Mouse (Mus musculus) heart, embryonic 14.5 days (tissue): ENCODE results near the gene Cacna1g. TPM values are rescaled to one million over a fixed set of nuclear protein-coding genes. Genes with fewer than 3 reads are reported as not detected.

ENCODE experiments used
- ATAC-seq: fragments of 200-750 bp; cut with Nextera tagmentation; 2 replicates; pipeline ENCODE4 v1.8.0; 2017; ENCODE audit warnings: low read depth, moderate TSS enrichment; ENCODE audit not compliant: insufficient number of reproducible peaks, insufficient read depth, low FRiP score
- H3K27ac ChIP-seq, 2 experiments: fragments of 200-500 bp in 1 of 2; fragments of 300-500 bp in 1 of 2; sonication (generic) in 1 of 2; replicated peaks in 1 of 2; 2 replicates each; pipeline ENCODE4 v1.5.1; 2012 to 2014; ENCODE audit warnings: low read depth in 2 of 2, low read length in 2 of 2, control low read depth in 1 of 2, mild to moderate bottlenecking in 1 of 2, mixed read lengths in 1 of 2; ENCODE audit not compliant: control insufficient read depth in 1 of 2, insufficient read depth in 1 of 2
- H3K27me3 ChIP-seq: fragments of 300-500 bp; sonication (generic); 2 replicates; pipeline ENCODE4 v1.6.1; 2014; ENCODE audit warnings: mild to moderate bottlenecking, low read length, control low read depth; ENCODE audit not compliant: control insufficient read depth, insufficient read depth
- H3K36me3 ChIP-seq: fragments of 300-500 bp; sonication (generic); 2 replicates; pipeline ENCODE4 v1.6.1; 2014; ENCODE audit warnings: mild to moderate bottlenecking, control low read depth, low read length, mixed read lengths; ENCODE audit not compliant: control insufficient read depth, insufficient read depth
- H3K4me1 ChIP-seq, 2 experiments: fragments of 200-500 bp in 1 of 2; fragments of 300-500 bp in 1 of 2; sonication (generic) in 1 of 2; 2 replicates each; pipeline ENCODE4 v1.6.1; 2012 to 2014; ENCODE audit warnings: low read length in 2 of 2, control low read depth in 1 of 2, mixed read lengths in 1 of 2; ENCODE audit not compliant: control insufficient read depth in 2 of 2, insufficient read depth in 2 of 2
- H3K4me2 ChIP-seq: fragments of 300-500 bp; sonication (generic); 2 replicates; pipeline ENCODE4 v1.6.1; 2014; ENCODE audit warnings: mild to moderate bottlenecking, low read length
- H3K4me3 ChIP-seq, 2 experiments: fragments of 200-500 bp in 1 of 2; fragments of 300-500 bp in 1 of 2; sonication (generic) in 1 of 2; 2 replicates each; pipeline ENCODE4 v1.5.1; 2012 to 2014; ENCODE audit warnings: low read length in 2 of 2, mild to moderate bottlenecking in 2 of 2, control low read depth in 1 of 2, low read depth in 1 of 2, moderate library complexity in 1 of 2; ENCODE audit not compliant: control insufficient read depth in 1 of 2, insufficient read depth in 1 of 2
- H3K9ac ChIP-seq: fragments of 300-500 bp; sonication (generic); 2 replicates; pipeline ENCODE4 v1.6.1; 2014; ENCODE audit warnings: mild to moderate bottlenecking, low read length
- H3K9me3 ChIP-seq: fragments of 300-500 bp; sonication (generic); 2 replicates; pipeline ENCODE4 v1.6.1; 2016; ENCODE audit warnings: low read length, control low read depth; ENCODE audit not compliant: control insufficient read depth
- WGBS: fragments of 180-500 bp; shearing (Covaris S2); extraction: QIAGEN DNeasy Blood & Tissue Kit; methylation state at CpG from one replicate; pipeline ENCODE4 v1.1.7; 2014; 5-methylcytosine and 5-hydroxymethylcytosine counted together
- polyA plus RNA-seq: library from polyadenylated mRNA; unstranded; fragments of >200 nt; fragmentation: Nextera tagmentation; extraction: Ambion mirVana; gene quantifications from 2 replicates; pipeline ENCODE4 v1.2.1, GENCODE M21; 2014

The Cacna1g gene
- 7.7 TPM in 2 replicates for polyA plus RNA-seq

DNA sequence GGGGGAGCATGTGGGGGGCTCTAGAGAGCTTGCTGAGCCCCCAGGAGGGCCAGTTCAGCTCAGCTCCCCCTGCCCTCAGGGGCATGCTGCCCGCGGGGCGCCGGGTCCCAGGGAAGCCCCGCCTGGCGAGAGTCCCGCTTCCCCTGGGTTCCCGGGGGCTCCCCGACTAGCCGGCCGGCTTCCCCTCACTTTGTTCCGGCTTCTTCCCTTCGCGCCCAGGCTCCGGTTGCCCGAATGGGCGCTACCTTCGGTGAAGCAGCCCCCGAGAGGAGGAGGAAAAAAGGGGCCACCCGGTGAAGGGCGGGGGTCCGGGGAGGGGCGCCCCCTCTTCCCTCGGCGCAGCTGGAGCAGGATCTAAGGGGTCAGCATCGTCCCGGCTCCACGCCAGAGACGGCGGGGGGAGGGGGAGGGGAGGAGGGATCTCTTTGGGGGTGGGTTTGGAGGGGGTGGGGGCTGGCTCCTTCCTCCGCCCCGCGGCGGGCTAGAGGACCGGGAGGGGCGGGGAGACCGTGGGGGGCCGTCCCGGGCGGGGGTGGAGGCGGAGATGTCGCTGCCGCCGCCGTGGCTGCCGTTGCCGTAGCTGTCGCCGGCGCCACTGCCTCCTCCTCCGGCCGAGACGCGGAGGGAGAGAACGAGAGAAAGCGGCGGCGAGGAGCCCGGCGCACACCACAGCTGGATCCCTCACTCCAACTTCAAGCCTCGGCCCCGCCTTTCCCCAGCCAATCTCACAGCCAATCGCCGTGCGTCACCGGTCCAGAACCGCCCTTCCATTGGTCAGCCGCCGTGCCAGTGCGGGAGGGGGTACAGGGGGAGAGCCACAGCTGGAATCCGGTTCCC, at the start of gene Cacna1g:
Gene Cacna1g, minus strand, starts transcription at position 492 of the 837 bp plus-strand sequence.
- Histone ChIP-seq H3K36me3 (no peaks in the 10 kb centered on the region), H3K27me3 (peaks cover 70% of the 10 kb centered on the region), H3K27ac (0 out of 4 replicates have a peak within 1 kb of the TSS, but pooled peaks of 1 of the 2 experiments have one; percentile 0), H3K4me2 (peak within 1 kb of the TSS; percentile 85), H3K9me3 (no peaks in the 10 kb centered on the region), H3K4me3 (peak within 1 kb of the TSS; percentile 49 to 50), H3K9ac (peak within 1 kb of the TSS; percentile 75), H3K4me1 (peaks cover 27 to 45% of the 10 kb centered on the region in 2 experiments)
- 0% methylated on average over 56 of the region's 71 CpGs for WGBS
- peak; percentile 76 for ATAC-seq

DNA sequence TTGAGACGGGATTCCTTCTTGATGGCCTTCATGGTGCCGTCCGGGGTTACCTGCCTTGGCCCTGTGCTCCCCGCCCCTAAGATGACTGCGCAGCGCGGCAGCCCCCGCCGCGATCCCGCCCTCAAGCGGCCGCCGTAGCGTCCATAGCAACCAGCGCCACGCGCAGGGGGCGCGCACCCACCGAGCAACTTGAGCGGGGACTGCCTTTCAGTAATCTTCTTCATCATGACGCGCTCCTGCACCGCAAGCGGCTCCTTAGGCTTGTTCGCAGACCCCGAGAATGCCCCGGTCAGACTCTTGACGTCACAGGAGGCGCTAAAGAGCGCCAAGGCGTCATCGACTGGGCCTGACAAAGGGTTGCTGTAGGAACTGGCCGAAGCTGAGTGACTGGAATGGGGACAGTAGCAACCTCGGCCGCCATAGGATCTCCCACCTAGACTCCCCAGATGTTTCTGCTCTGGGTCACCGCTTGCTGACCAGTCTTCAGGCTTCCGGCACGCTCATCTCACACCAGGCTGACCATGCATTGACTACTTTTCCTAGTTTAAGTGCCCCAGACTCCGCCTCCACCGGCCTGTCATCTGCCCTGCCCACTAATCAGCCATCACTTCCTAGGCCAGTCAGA, 47.3 kb upstream of the Cacna1g start, which contains the start of gene Mycbpap:
Gene Mycbpap, minus strand, starts transcription at position 524 of the 625 bp plus-strand sequence.
- no peaks in the 10 kb centered on the region for H3K9me3 ChIP-seq
- ATAC-seq: peak; percentile 52; the same call in 1 of the 2 replicates
- H3K36me3 ChIP-seq: no peaks in the 10 kb centered on the region
- peak within 1 kb of the TSS; percentile 67 for H3K9ac ChIP-seq
- peaks cover 15 to 28% of the 10 kb centered on the region in 2 experiments for H3K4me1 ChIP-seq
- peak within 1 kb of the TSS; percentile 81 for H3K4me2 ChIP-seq
- H3K27ac ChIP-seq: peak within 1 kb of the TSS; percentile 52 to 58
- H3K27me3 ChIP-seq: no peaks in the 10 kb centered on the region
- 1% methylated on average over 42 of the region's 42 CpGs for WGBS
- peak within 1 kb of the TSS; percentile 67 to 72 for H3K4me3 ChIP-seq

DNA sequence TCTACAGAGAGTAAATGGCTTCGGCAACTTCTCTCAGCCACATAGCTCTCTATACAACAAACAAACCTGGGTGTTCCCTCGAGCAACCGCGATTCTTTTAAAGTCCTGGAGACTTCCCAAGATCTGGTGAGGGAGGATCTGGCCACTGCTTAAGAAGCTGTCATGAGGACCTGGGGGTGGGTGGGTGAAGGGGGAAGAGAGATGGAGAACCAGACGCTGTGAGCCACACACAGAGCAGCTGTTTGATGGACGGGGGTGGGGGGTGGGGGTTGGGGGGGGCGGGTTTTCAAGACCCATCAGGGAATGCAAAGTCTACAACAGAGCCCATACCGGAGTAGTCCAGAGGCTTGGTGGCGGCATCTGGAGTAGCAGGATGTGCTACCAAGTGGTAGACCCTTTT, 39.5 kb upstream of the Cacna1g start:
- no peaks in the 10 kb centered on the region for H3K9me3 ChIP-seq
- H3K27ac ChIP-seq: no peak overlapping the region
- WGBS: 52% methylated on average over 9 of the region's 9 CpGs
- no peak overlapping the region for H3K4me2 ChIP-seq
- no peak overlapping the region for H3K4me3 ChIP-seq
- H3K4me1 ChIP-seq: peaks cover 5 to 7% of the 10 kb centered on the region in 2 experiments; a peak in 3 of 4 replicates
- no peak overlapping the region for H3K9ac ChIP-seq
- no peak for ATAC-seq
- no peaks in the 10 kb centered on the region for H3K36me3 ChIP-seq
- H3K27me3 ChIP-seq: no peaks in the 10 kb centered on the region

DNA sequence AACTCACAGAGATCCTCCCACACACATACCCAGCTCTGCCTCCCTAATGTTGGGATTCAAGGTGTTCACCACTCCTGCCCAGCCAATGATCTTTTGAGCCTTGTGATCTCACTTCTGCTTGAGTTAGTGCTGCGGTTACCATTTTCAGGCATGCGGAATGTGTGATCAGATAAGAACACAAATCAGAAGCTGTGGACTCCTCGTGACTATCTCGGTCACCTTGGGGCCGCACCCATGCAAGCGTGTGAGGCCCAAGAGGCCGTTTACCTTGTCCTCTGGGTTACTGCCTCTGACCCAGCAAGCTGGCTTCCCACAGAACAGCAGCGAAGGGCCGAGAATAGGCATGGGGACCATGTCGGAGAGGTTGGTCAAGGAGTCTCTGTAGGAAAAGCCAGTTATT, 35.0 kb upstream of the Cacna1g start:
- Histone ChIP-seq H3K36me3 (no peaks in the 10 kb centered on the region), H3K27me3 (no peaks in the 10 kb centered on the region), H3K27ac (no peak overlapping the region), H3K4me1 (peaks cover 0 to 3% of the 10 kb centered on the region in 2 experiments; a peak in 1 of 4 replicates), H3K4me3 (no peak overlapping the region), H3K9me3 (no peaks in the 10 kb centered on the region), H3K9ac (no peak overlapping the region), H3K4me2 (no peak overlapping the region)
- no peak for ATAC-seq
- WGBS: 61% methylated on average over 10 of the region's 10 CpGs

DNA sequence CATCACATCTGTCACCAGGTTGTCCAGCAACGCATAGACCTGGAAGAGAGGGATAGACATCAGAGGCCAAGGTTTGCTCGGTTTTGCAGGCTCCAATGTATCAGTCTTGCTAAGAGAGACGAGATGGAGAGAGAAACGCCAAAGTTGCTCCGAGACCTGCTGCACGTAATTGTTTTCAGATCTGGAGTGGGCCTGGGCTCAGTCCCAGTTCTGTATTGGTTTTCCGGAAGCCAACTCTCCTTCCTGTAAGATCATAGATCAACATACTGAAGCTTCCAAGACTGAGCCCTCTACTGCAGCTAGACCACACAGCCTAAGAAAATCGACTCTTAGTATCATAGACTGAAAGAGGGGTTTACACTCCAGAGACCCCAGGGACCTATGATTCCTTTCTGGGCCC, 27.5 kb upstream of the Cacna1g start:
- ATAC-seq: no peak
- H3K27ac ChIP-seq: no peak overlapping the region
- no peak overlapping the region for H3K4me2 ChIP-seq
- H3K9ac ChIP-seq: no peak overlapping the region
- H3K4me3 ChIP-seq: no peak overlapping the region
- 77% methylated on average over 8 of the region's 8 CpGs for WGBS
- H3K9me3 ChIP-seq: no peaks in the 10 kb centered on the region
- H3K27me3 ChIP-seq: no peaks in the 10 kb centered on the region
- H3K36me3 ChIP-seq: no peaks in the 10 kb centered on the region
- H3K4me1 ChIP-seq: peaks cover 19 to 27% of the 10 kb centered on the region in 2 experiments

DNA sequence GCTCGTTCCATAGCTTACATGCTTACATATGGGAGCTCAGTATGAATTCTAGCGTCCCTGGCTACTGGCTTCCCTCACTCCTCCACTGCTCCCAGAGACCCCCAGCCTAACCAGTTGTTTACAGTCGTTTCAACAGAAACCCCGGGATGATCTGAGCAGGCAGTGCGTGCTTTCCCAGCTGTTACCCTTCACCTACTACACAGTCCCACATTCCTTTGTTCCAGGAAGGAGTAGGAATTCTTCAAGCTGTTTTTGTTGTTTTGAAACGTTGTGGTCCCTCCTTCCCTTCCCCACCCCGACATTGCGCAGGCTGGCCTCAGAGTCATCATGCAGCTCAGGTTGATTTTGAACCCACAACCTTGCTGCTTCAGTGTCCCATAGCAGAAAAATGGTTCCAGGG, 26.4 kb upstream of the Cacna1g start:
- H3K36me3 ChIP-seq: peaks cover 5% of the 10 kb centered on the region; the same call in 1 of the 2 replicates
- H3K4me2 ChIP-seq: peak overlapping the region; percentile 77
- peak overlapping the region; percentile 56 to 61 for H3K4me3 ChIP-seq
- 20% methylated on average over 8 of the region's 8 CpGs for WGBS
- H3K27ac ChIP-seq: peak overlapping the region; percentile 89 to 92
- peak overlapping the region; percentile 83 for H3K9ac ChIP-seq
- no peaks in the 10 kb centered on the region for H3K9me3 ChIP-seq
- no peaks in the 10 kb centered on the region for H3K27me3 ChIP-seq
- no peak for ATAC-seq
- H3K4me1 ChIP-seq: peaks cover 24 to 33% of the 10 kb centered on the region in 2 experiments

DNA sequence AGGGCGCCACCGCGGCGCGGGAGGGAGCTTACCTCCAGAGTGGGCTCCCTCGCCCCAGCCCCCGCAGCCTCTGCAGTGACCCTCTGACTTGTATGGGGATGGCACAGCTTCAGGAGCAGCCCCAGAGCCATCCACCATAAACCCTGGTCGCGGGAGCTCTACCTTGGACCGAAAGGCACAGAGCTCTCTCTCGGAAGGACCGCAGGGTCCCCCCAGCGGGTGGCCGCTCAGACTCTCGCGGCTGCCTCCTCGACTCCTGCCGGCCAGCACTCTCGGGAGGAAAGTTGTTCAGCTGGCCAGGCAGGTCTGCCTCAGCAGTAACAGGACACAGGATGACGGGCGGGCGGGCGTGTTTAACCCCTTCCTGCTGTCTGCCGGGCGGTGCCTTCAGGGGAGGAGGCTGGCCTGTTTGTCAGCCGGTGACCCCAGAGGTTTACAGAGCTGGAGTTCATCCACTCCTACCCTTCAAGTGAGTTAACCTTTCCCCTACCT, 25.7 kb upstream of the Cacna1g start, which contains the start of gene Epn3:
Gene Epn3, minus strand, starts transcription at position 314 of the 492 bp plus-strand sequence.
- H3K27me3 ChIP-seq: no peaks in the 10 kb centered on the region
- H3K4me1 ChIP-seq: peaks cover 31 to 39% of the 10 kb centered on the region in 2 experiments
- H3K4me3 ChIP-seq: peak within 1 kb of the TSS; percentile 56 to 61
- ATAC-seq: peak; percentile 26; the same call in 1 of the 2 replicates
- peak within 1 kb of the TSS; percentile 83 for H3K9ac ChIP-seq
- peak within 1 kb of the TSS; percentile 89 to 92 for H3K27ac ChIP-seq
- H3K9me3 ChIP-seq: no peaks in the 10 kb centered on the region
- peak within 1 kb of the TSS; percentile 77 for H3K4me2 ChIP-seq
- H3K36me3 ChIP-seq: peaks cover 5% of the 10 kb centered on the region; the same call in 1 of the 2 replicates
- WGBS: 0% methylated on average over 26 of the region's 26 CpGs
